Mouse (Mus musculus) left cerebral cortex, adult 2 months (tissue): ENCODE results near the gene Cntn6. TPM values are rescaled to one million over a fixed set of nuclear protein-coding genes. Genes with fewer than 3 reads are reported as not detected.

Experiments
- DNase-seq, 2 experiments: peaks; one replicate each; pipeline ENCODE4 v3.0.0; 2021 to 2022; ENCODE audit warnings: low spot score in 2 of 2, mixed read lengths in 1 of 2; ENCODE audit errors: extremely low spot score in 1 of 2
- H3K27ac ChIP-seq: fragments of 200-600 bp; 2 replicates; pipeline ENCODE4 v1.8.1; 2022
- H3K4me3 ChIP-seq: fragments of 200-600 bp; 2 replicates; pipeline ENCODE4 v1.8.1; 2022
- CTCF ChIP-seq: fragments of 200-600 bp; IDR thresholded peaks from 2 replicates; pipeline ENCODE4 v1.8.1; 2022; ENCODE audit warnings: antibody characterized with exemption, mild to moderate bottlenecking, moderate library complexity
- intact Hi-C: fragments of 180-260 bp; cut with DNase I; formaldehyde crosslinking; loops from one replicate; pipeline ENCODE4 v1.15.1; 2025
- total RNA-seq, 2 experiments: library from RNA; stranded (reverse); gene quantifications; 2 replicates each; pipeline ENCODE4 v1.2.3; 2021

Gene Cntn6
- total RNA-seq, 2 experiments from 2014 or later: 19.4 to 20.6 TPM

DNA sequence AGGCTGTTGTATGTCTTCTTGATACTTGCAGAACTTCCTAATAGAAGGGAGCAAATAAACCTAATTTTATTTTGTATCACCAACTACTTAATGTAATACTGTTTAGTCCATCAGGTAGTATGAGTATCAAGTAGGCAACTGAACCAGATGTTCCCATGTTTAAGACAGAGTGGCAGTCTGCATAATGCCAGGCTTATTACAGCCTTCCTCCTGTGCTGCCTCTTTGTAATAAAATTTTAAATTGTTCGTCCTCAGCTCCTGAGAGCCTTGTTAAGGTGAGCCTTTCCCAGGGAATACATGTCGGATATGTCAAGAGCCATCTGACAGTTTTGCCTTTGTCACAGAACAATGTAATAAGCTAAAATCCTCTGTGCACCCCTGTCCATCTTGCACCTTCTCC, 294.9 kb downstream of the Cntn6 start:
- no peak for DNase-seq
- intact Hi-C loops: no loop called here
- Histone ChIP-seq H3K4me3 (no peak overlapping the region), H3K27ac (no peak overlapping the region)
- no peak for TF ChIP-seq CTCF

DNA sequence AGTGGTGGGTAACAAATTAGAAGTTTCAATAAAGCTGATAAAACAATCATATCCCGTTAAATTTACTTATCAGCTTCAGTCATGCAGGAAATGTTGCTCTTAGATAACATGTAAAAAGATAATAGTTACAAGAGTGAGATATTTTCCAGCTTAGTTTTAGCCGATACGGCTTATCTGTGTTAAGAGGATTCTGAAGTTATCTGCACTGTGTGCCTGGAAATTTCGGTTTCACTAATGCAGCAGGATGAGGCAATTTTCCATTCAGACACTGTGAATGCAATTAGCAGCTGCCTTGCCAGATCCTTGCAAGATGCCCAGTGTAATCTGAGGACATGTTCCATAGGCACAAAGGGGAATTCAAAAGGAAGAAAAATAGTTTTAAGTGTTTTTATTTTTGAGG, 315.9 kb downstream of the Cntn6 start:
- H3K4me3 ChIP-seq: no peak overlapping the region
- intact Hi-C loops: no loop called here
- TF ChIP-seq CTCF: no peak
- no peak overlapping the region for H3K27ac ChIP-seq
- no peak for DNase-seq

DNA sequence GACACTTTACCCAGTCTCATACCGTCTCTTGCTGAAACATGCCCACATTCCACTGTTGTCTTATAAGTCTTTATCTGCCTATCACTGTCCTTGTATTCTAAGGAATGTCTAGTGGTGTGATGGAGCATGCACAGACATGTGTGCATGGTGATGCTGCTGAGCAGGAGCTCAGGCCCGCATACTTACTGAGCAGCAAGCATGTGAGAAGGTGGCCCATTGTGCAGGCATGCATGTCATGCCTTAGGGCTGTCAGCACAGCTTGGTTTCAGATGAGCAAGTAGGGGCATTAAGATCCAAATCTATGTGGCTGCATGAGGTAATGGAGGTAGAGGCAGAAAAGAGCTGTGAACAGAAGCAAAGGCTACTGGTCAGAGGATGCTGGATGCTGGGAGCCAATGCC, 323.0 kb downstream of the Cntn6 start:
- intact Hi-C loops: no loop called here
- no peak for DNase-seq

DNA sequence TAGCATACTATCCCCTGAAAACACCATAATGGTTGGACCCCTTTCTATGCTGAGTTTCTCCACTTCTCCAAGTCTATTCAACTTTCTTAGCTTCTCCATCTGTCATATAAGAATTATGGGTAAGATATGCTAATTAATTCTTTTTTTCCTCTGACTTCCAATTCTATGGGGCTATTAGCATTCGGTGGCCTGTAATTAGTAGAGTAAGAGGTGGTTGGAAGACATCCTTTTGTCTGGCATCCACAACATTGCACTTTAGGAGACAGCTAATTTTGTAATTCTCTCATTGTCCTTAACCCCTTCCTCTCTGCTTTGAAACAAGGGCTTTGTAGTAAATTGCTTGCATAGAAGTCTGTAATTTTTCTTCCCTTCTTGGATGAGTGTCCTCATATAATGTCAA, 387.1 kb downstream of the Cntn6 start:
- TF ChIP-seq CTCF: no peak
- intact Hi-C loops: no loop called here
- DNase-seq: no peak
- Histone ChIP-seq H3K27ac (no peak overlapping the region), H3K4me3 (no peak overlapping the region)

More for the DNA sequence above, 323.0 kb downstream of the Cntn6 start:
- no peak for TF ChIP-seq CTCF
- no peak overlapping the region for H3K27ac ChIP-seq
- H3K4me3 ChIP-seq: no peak overlapping the region

DNA sequence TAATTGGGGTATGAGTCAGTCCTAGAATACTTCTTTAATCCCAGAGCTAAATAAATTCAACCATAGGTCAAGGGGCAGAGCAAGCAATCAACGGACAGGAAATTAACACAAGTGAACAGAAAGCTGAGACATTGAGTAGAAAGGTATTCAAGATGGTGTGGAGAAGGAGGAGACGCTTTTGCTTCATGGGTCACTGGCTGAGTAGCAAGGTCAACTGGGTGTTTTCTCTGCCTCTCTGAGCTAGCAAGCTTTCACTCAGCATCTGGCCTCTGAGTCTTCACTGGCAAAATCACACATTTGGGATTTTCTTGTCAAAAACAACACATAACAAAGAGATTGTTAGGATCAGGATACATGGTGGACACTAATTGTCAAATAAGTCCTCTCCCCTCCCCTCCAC, 391.4 kb downstream of the Cntn6 start:
- intact Hi-C loops: no loop called here
- H3K4me3 ChIP-seq: no peak overlapping the region
- no peak for TF ChIP-seq CTCF
- H3K27ac ChIP-seq: no peak overlapping the region
- no peak for DNase-seq

DNA sequence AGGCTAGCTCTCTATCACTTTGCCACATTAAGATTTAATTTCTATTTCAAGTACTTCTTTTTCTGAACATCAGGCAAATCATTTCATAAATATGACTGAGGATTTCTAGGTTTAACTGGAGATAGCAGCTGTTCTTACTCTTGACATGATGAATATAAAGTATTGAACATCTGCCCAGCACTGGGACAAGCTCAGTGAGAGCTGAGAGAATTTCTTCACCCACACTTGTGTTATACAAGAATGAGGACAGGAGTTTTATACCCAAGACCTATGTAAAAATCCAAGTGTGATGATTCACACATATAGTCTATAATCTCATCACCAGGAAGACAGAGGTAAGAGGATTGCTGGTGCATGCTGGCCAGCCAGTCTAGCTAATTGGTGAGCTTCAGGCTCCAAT, 393.2 kb downstream of the Cntn6 start:
- no peak for TF ChIP-seq CTCF
- intact Hi-C loops: no loop called here
- H3K4me3 ChIP-seq: no peak overlapping the region
- DNase-seq: no peak
- no peak overlapping the region for H3K27ac ChIP-seq

DNA sequence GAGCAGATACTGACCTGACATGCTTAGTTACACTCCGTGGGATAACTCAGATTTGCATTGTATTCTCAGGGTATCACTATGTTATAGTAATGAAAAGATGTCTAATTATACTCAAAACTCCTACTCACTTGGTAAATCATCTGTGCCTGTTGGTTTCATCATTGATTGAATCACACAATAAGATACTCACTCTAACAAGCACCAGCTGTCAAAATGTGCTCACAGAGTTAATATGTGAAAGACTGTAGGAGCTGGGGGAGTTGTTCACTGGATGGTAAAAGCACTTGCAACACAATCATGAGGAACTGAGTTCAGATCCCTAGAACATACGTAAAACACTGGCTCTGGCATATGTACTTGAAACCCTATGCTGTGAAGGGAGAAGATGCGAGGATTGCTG, 398.5 kb downstream of the Cntn6 start:
- DNase-seq: no peak
- Histone ChIP-seq H3K4me3 (no peak overlapping the region), H3K27ac (no peak overlapping the region)
- TF ChIP-seq CTCF: no peak
- intact Hi-C loops: no loop called here
